Mouse (Mus musculus): Measurements from ENCODE around the gene Ahnak. TPM values are rescaled to one million over a fixed set of nuclear protein-coding genes. Genes with fewer than 3 reads are reported as not detected.

The Ahnak gene
- 100 to 1,000 TPM; 303 to 328 TPM for total RNA-seq (2021)

GRCm38 (mm10) chr19:8989066-8989566 is at the start of gene Ahnak:
Ahnak (plus strand) TSS chr19:8989284.
- peak; percentile 89 for DNase-seq

- DNase-seq = no peak
These were observed 48.5 kb upstream of the Ahnak start for GRCm38 (mm10) chr19:8940526-8941133.

GRCm38 (mm10) chr19:8941136-8941514 is 48.0 kb upstream of the Ahnak start:
- DNase-seq = no peak

GRCm38 (mm10) chr19:8941515-8942217 is 47.4 kb upstream of the Ahnak start, which contains the start of gene Mta2:
Mta2 (plus strand) TSS chr19:8941875.
- peak; percentile 97 for DNase-seq

GRCm38 (mm10) chr19:8942276-8942964 is 46.7 kb upstream of the Ahnak start:
- DNase-seq = peak; percentile 62

GRCm38 (mm10) chr19:8943047-8943446 is 46.0 kb upstream of the Ahnak start:
- DNase-seq = no peak

GRCm38 (mm10) chr19:8944062-8944461 is 45.0 kb upstream of the Ahnak start:
- DNase-seq = no peak

DNA sequence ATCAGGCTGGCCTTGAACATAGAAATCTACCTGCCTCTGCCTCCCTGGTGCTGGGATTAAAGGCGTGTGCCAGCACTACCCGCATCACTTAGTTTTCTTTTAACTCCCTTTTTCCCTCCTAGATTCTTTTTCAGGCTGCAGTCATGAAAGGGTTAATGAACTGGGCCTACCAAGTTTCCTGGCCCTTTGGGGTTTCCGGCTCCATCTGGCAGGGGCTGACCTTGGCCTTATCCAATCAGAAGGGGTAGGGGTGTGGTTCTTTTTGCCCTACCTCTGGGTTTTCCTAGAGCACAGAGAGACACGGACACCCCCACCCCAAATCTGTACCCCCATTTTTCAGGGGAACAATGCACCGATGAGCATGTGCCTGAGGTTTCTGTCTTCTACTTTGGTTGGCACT is 44.3 kb upstream of the Ahnak start:
- peak; percentile 88 for DNase-seq

- no peak for DNase-seq
These were observed 43.8 kb upstream of the Ahnak start for GRCm38 (mm10) chr19:8945251-8945650.

DNA sequence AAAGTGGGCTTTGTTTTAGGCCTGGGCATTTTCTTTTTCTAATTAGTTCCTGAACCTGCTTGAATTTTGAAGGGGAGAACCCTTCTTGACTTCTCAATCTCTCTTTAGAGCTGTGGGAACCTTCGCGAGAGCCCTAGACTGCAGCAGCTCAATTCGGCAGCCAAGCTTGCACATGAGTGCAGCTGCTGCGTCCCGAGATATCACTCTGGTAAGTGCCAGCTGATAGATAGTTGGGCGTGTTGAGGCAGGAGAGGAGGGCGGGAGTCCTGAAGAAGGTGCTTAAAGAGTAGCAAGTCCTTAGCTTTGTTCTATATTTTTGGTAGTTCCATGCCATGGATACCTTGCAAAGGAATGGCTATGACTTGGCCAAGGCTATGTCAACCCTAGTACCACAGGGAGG is 42.2 kb upstream of the Ahnak start:
- no peak for DNase-seq

- no peak for DNase-seq
These were observed 38.9 kb upstream of the Ahnak start for GRCm38 (mm10) chr19:8950190-8950589.

DNA sequence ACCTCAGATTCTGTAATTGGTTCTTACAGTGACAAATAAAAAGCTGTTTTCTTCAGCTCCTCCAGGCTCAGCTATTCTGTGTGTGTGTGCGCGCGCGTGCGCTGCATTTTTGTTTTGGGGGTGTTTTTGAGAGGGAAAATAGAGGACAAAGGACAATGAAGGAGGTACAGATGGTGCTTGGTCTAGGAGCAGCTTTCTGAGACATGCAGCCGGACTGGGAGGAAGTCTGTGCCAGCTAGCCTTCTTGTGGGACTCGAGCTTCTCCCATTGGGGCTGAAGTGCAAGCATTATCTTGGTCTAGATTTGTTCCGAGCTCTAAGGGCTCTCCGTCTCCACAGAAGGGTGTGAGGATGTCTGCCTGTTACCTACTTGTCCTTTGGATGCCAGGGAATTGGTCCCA is 36.8 kb upstream of the Ahnak start:
- no peak for DNase-seq

DNA sequence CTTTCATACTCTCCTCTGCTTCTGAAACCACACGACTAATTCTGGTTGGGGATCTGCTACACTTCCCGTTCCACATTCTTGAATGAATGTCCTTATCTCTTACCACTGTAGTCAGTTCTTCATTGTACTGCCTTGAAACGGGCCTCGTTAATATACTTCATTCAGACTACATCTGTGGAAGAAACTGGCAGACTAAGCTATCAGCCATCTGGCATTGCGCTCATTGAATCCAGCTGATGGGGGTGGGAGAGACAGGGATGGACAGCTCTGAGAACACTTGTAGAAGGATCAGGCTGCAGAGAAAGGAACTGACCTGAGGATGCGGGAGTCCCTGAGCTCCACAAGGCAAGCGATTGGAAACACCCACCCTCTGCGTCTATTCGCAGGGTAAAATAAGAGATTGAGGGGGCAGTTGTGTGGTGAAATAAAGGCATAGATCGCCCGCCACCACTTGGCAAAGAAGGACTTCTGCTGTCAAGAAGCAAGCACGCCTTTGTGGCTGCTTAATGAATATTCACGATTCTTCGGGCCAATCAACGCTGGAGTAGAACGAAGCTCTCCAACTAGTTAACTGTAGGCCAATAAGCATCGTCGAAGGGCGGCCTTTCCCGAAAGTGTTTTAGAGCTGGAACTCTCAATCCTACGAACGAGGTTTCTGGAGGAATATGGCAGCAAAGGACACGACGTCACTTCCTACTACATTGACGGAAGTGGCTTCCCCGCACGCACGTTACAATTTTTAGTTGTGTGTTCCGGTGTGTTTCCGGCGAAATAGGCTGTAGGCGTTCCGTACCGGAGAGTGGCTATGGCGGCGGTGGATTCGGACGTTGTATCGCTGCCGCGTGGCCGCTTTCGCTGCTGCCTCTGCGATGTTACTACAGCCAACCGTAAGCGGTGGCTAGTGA is 35.7 kb upstream of the Ahnak start, which contains the start of gene Tut1:
Tut1 (plus strand) TSS at position 713 of the 905 bp plus-strand sequence.
- peak; percentile 93 for DNase-seq

- no peak for DNase-seq
These were observed 34.9 kb upstream of the Ahnak start for GRCm38 (mm10) chr19:8954171-8954570.

- no peak for DNase-seq
These were observed 26.8 kb upstream of the Ahnak start for GRCm38 (mm10) chr19:8962256-8962655.

- no peak for DNase-seq
These were observed 24.0 kb upstream of the Ahnak start for GRCm38 (mm10) chr19:8965075-8965474.

DNA sequence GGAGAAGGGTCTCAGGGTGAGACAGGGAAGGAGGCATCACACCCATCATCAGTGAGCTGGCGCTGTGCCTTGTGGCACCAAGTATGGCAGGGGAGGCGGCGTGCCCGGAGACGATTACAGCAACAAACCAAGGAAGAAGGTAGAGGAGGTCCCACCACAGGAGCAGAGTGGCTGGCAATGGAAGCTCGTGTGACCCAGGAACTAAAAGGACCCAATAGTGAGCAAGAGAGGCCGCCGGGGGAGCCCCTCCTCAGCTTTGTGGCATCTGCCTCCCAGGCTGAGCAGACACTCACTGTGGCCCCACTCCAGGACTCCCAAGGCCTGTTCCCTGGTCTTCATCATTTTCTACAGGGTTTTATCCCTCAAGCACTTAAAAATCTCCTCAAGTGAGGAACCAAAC is 23.3 kb upstream of the Ahnak start:
- peak; percentile 43 for DNase-seq

- DNase-seq = no peak
These were observed 22.9 kb upstream of the Ahnak start for GRCm38 (mm10) chr19:8966198-8966589.

DNA sequence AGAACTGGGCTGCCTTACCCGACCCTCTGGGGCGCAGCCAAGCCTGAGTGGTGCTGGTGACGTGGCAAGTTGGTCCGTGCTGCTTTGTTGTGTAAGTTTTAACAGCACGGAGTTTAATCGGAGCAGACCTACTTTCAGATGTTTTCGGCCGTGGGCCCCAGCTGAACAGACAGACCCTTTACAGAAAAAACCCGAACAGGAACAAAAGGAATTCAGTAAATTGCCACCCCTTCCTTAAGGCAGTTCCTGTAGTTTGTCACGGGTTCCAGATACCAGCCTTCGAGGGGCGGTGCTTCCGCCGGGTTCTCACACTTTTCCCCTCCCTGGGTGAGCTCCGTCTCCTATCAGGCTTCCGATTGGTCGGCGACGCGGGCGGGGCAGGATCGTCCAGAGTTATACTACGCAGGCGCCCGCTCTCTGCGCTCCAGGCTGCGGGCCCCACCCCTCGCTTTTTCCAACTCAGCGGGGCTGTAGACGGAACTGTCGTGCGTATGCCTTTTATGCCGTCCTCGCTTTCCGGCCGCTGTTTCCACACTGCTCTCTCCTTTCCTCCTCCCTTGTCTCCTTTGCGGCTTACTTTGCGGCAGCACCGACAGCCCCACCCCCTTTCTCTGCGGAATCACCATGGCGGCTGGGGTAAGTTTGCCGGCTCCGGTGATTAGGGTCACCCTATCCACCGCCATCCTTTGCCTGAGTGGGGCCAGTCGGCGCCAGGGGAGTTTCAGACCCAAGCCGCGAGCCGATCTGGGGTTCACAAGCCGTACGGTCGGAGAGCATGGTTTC is 22.3 kb upstream of the Ahnak start, which contains the start of gene Eef1g:
Eef1g (plus strand) TSS at position 452 of the 783 bp plus-strand sequence.
- DNase-seq = peak; percentile 98

- DNase-seq = no peak
These were observed 21.7 kb upstream of the Ahnak start for GRCm38 (mm10) chr19:8967373-8967743.

- DNase-seq = no peak
These were observed 21.2 kb upstream of the Ahnak start for GRCm38 (mm10) chr19:8967893-8968292.

Data from heart, postnatal 4 days (tissue).